Mouse (Mus musculus) ES-E14 (cell line): ENCODE measurements around the gene Tmem87b. TPM values are rescaled to one million over a fixed set of nuclear protein-coding genes. Genes with fewer than 3 reads are reported as not detected.

ENCODE experiments used
- DNase-seq: peaks from one replicate; pipeline ENCODE4 v3.0.0-alpha.2; 2013; ENCODE audit warnings: low read depth, low spot score
- H3K27ac ChIP-seq: 2 replicates; pipeline ENCODE4 v1.5.1; 2012; ENCODE audit warnings: low read depth, mild to moderate bottlenecking, low read length, moderate library complexity, mixed read lengths; ENCODE audit not compliant: poor library complexity, insufficient read depth, severe bottlenecking
- H3K36me3 ChIP-seq: 2 replicates; pipeline ENCODE4 v1.6.1; 2012; ENCODE audit warnings: mild to moderate bottlenecking, low read length, moderate library complexity, mixed read lengths; ENCODE audit not compliant: control insufficient read depth, poor library complexity, insufficient read depth, severe bottlenecking
- H3K4me1 ChIP-seq, 2 experiments: fragments of 150-350 bp in 1 of 2; sonication (generic) in 1 of 2; 2 replicates each; pipeline ENCODE4 v1.6.1; 2012; ENCODE audit warnings: low read length in 2 of 2, mild to moderate bottlenecking in 1 of 2, mixed read lengths in 1 of 2; ENCODE audit not compliant: control insufficient read depth in 2 of 2, insufficient read depth in 2 of 2, poor library complexity in 1 of 2
- H3K4me3 ChIP-seq, 2 experiments: fragments of 150-350 bp in 1 of 2; sonication (generic) in 1 of 2; 2 replicates each; pipeline ENCODE4 v1.5.1; 2012; ENCODE audit warnings: low read length in 2 of 2, low read depth in 1 of 2, mild to moderate bottlenecking in 1 of 2, mixed read lengths in 1 of 2; ENCODE audit not compliant: insufficient read depth in 1 of 2, poor library complexity in 1 of 2, severe bottlenecking in 1 of 2
- H3K9ac ChIP-seq: 2 replicates; pipeline ENCODE4 v1.6.1; 2012; ENCODE audit warnings: low read depth, mild to moderate bottlenecking, low read length, mixed read lengths; ENCODE audit not compliant: poor library complexity, insufficient read depth, severe bottlenecking
- H3K9me3 ChIP-seq: fragments of 150-350 bp; sonication (generic); 2 replicates; pipeline ENCODE4 v1.6.1; 2012; ENCODE audit warnings: low read depth, mild to moderate bottlenecking, low read length; ENCODE audit not compliant: control insufficient read depth, insufficient read depth
- CHD2 ChIP-seq: IDR thresholded peaks from 2 replicates; pipeline ENCODE4 v1.6.1; 2014; ENCODE audit warnings: mild to moderate bottlenecking, low read depth, low read length, inconsistent platforms
- HCFC1 ChIP-seq: IDR thresholded peaks from 2 replicates; pipeline ENCODE4 v1.6.1; 2012; ENCODE audit warnings: low read length, inconsistent platforms, borderline replicate concordance; ENCODE audit not compliant: insufficient read depth
- MAFK ChIP-seq: IDR thresholded peaks from 2 replicates; pipeline ENCODE4 v1.6.1; 2014; ENCODE audit warnings: mild to moderate bottlenecking, low read depth, low read length, inconsistent platforms; ENCODE audit not compliant: insufficient read depth
- ZC3H11A ChIP-seq: IDR thresholded peaks from 2 replicates; pipeline ENCODE4 v1.6.1; 2012; ENCODE audit warnings: low read depth, mild to moderate bottlenecking, inconsistent platforms, low read length, borderline replicate concordance
- ZNF384 ChIP-seq: IDR thresholded peaks from 2 replicates; pipeline ENCODE4 v1.6.1; 2012; ENCODE audit warnings: low read depth, low read length, inconsistent platforms
- in situ Hi-C, 2 experiments: fragments of 600-800 bp; cut with MboI; formaldehyde crosslinking; loops; one replicate each; pipeline ENCODE4 v1.15.1; 2025; ENCODE audit warnings: low sequenced_read_pairs in 2 of 2, inconsistent platforms in 1 of 2; ENCODE audit not compliant: unreplicated experiment in 2 of 2
- total RNA-seq: library from RNA; depleted of rRNA; stranded (reverse); fragments of 300-350 nt; gene quantifications from 2 replicates; pipeline ENCODE4 v1.2.3, GENCODE M21; 2012

Gene Tmem87b
- total RNA-seq, 1 experiment, result 19.4 TPM

DNA sequence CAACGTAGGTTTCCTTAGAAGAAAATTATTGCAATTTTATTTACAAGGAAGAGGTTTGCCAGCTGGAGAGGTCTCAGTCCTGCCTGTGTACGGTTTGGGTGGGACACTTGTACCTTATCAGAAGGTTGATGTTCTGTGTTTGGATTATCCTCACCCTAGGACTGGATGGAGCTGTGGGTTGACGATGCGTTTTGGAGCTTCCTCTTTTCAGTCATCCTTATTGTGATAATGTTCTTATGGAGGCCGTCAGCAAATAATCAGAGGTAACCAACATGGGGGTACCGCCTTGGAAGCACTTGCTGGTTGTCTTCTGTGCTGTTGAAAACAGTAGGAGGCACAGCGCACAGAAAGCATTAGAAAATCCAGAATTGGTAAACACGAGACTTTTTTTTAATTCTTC, 24.5 kb downstream of the Tmem87b start:
- no peak overlapping the region for H3K27ac ChIP-seq
- H3K4me3 ChIP-seq, result no peak overlapping the region
- H3K9me3 ChIP-seq, result no peaks in the 10 kb centered on the region
- no peaks in the 10 kb centered on the region for H3K4me1 ChIP-seq
- peaks cover 8% of the 10 kb centered on the region for H3K36me3 ChIP-seq
- no peak for DNase-seq
- in situ Hi-C loops, result no loop called here
- no peak overlapping the region for H3K9ac ChIP-seq
- TF ChIP-seq CHD2 (no peak), HCFC1 (no peak), ZC3H11A (no peak), MAFK (no peak), ZNF384 (no peak)

DNA sequence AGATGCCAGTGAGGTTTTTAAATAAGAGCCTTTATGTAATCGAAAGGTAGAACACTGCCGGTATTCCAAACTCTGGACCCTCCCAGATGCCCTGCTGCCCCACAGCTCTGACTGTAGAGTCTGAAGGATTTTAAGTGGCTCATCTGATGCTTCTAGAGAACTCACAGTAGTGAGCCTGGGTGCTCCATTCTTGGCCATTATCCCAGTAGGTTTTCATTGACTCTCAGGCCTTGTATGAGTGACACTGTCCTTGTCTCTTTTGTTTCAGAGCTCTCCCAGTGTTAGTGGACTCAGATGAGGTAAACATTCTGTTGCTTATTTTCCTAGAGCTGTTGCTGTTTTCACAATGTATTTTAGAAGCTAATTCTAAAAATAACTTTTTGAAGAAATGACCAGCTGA, 32.1 kb downstream of the Tmem87b start:
- Histone ChIP-seq H3K9me3 (no peaks in the 10 kb centered on the region), H3K4me3 (no peak overlapping the region), H3K4me1 (no peaks in the 10 kb centered on the region), H3K27ac (no peak overlapping the region), H3K36me3 (peaks cover 2% of the 10 kb centered on the region), H3K9ac (no peak overlapping the region)
- TF ChIP-seq CHD2, result no peak
- no peak for DNase-seq
- in situ Hi-C loops, result no loop called here

DNA sequence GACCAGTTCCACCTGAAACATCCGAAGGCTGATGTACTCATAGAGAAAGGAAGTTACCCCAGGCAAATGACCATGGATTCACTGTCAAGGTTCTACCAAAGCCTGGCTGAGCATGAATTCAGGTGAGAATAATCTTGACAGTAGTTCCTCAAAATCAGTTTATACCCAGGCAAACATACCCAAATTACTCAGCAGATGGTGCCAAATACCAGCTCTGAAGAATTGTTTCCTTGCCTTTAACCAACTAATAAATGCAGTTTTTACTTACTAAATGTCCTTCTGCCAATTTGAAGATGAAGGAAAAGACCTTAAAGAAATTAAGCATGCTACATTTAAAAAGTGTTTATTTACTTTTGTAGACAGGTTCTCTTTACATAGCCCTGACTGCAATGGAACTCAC, 38.8 kb downstream of the Tmem87b start:
- Histone ChIP-seq H3K4me3 (no peak overlapping the region), H3K27ac (no peak overlapping the region), H3K36me3 (no peaks in the 10 kb centered on the region), H3K9me3 (no peaks in the 10 kb centered on the region), H3K4me1 (no peaks in the 10 kb centered on the region), H3K9ac (no peak overlapping the region)
- DNase-seq, result no peak
- TF ChIP-seq CHD2 (no peak), ZNF384 (no peak), ZC3H11A (no peak), MAFK (no peak), HCFC1 (no peak)
- in situ Hi-C loops, result no loop called here

DNA sequence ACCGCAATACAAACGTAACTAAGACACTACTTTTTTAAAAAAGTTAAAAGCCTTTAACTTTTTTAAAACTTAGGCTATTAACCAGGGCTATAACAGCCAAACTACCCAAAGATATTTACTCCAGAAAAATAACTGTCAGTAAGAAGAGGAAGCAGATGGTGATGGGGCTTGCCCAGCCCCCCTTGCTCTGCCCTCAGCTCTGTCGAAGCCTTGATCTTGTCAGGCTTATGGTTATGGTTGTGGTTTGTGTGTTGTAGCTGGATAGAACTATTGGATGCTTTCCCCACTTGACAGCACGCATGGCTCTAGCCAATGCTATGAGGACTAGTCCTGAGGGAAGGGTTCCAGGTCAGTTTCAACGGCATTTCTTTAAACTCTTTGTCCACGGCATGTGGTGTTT, 41.0 kb downstream of the Tmem87b start:
- Histone ChIP-seq H3K9me3 (no peaks in the 10 kb centered on the region), H3K9ac (no peak overlapping the region), H3K4me3 (no peak overlapping the region), H3K27ac (no peak overlapping the region), H3K4me1 (no peaks in the 10 kb centered on the region), H3K36me3 (no peaks in the 10 kb centered on the region)
- TF ChIP-seq HCFC1 (no peak), ZNF384 (no peak), MAFK (no peak), ZC3H11A (no peak), CHD2 (no peak)
- in situ Hi-C loops, result no loop called here
- no peak for DNase-seq

DNA sequence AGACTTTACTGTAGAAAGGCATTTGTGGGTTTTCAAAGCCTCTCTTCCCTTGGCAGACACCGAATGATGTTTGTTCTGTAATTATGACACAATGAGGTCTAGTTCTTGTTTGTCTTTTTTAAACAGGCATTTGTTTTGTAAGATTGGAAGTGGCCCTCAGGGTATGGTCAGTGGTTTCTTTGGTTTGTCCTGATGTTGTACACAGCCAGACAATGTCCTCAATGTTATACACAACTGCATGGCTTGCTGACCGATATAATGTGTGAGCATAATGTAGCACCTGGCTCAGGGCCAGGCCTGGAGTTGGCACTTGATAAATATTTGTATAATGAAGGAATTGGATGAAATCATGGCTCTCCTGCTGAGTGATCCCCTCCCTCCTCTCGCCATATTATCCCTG, 41.9 kb downstream of the Tmem87b start:
- in situ Hi-C loops, result no loop called here
- Histone ChIP-seq H3K36me3 (no peaks in the 10 kb centered on the region), H3K4me1 (no peaks in the 10 kb centered on the region), H3K4me3 (no peak overlapping the region), H3K9ac (no peak overlapping the region), H3K27ac (no peak overlapping the region), H3K9me3 (no peaks in the 10 kb centered on the region)
- no peak for DNase-seq
- TF ChIP-seq ZC3H11A (no peak), MAFK (no peak), CHD2 (no peak), ZNF384 (no peak), HCFC1 (no peak)
